Mouse (Mus musculus) intestine, embryonic 14.5 days (tissue): Measurements from ENCODE around the gene Kti12. TPM values are rescaled to one million over a fixed set of nuclear protein-coding genes. Genes with fewer than 3 reads are reported as not detected.

ENCODE experiments used
- ATAC-seq: fragments of 200-750 bp; cut with Nextera tagmentation; replicated peaks from 2 replicates; pipeline ENCODE4 v1.8.0; 2017; ENCODE audit warnings: low read depth, moderate number of reproducible peaks, moderate TSS enrichment, moderate library complexity; ENCODE audit not compliant: low FRiP score, low TSS enrichment
- DNase-seq: peaks from one replicate; pipeline ENCODE4 v3.0.0-alpha.2; 2018; ENCODE audit warnings: low spot score
- H3K27ac ChIP-seq: fragments of 300-500 bp; sonication (generic); 2 replicates; pipeline ENCODE4 v1.5.1; 2014; ENCODE audit warnings: low read depth, mild to moderate bottlenecking, control low read depth
- H3K27me3 ChIP-seq: fragments of 300-500 bp; sonication (generic); replicated peaks from 2 replicates; pipeline ENCODE4 v1.6.1; 2014; ENCODE audit warnings: low read length, control low read depth; ENCODE audit not compliant: control insufficient read depth, insufficient read depth
- H3K36me3 ChIP-seq: fragments of 300-500 bp; sonication (generic); 2 replicates; pipeline ENCODE4 v1.6.1; 2014; ENCODE audit warnings: low read length, control low read depth; ENCODE audit not compliant: control insufficient read depth, insufficient read depth
- H3K4me1 ChIP-seq: fragments of 300-500 bp; sonication (generic); replicated peaks from 2 replicates; pipeline ENCODE4 v1.6.1; 2014; ENCODE audit warnings: low read length, control low read depth, mixed read lengths; ENCODE audit not compliant: control insufficient read depth, insufficient read depth
- H3K4me2 ChIP-seq: fragments of 300-500 bp; sonication (generic); 2 replicates; pipeline ENCODE4 v1.6.1; 2014; ENCODE audit warnings: low read length
- H3K4me3 ChIP-seq: fragments of 300-500 bp; sonication (generic); 2 replicates; pipeline ENCODE4 v1.5.1; 2014; ENCODE audit warnings: low read depth, low read length, control low read depth, mixed read lengths
- H3K9ac ChIP-seq: fragments of 300-500 bp; sonication (generic); 2 replicates; pipeline ENCODE4 v1.6.1; 2014; ENCODE audit warnings: mild to moderate bottlenecking, low read length
- H3K9me3 ChIP-seq: fragments of 300-500 bp; sonication (generic); 2 replicates; pipeline ENCODE4 v1.6.1; 2016; ENCODE audit warnings: low read length, control low read depth; ENCODE audit not compliant: control insufficient read depth
- WGBS: fragments of 180-500 bp; shearing (Covaris S2); extraction: QIAGEN DNeasy Blood & Tissue Kit; methylation state at CpG from one replicate; pipeline ENCODE4 v1.1.7; 2014; 5-methylcytosine and 5-hydroxymethylcytosine counted together
- polyA plus RNA-seq: library from polyadenylated mRNA; unstranded; fragments of >200 nt; fragmentation: Nextera tagmentation; extraction: Ambion mirVana; gene quantifications from 2 replicates; pipeline ENCODE4 v1.2.1, GENCODE M21; 2014

Kti12 gene
- polyA plus RNA-seq, 1 experiment from 2014 or later: 60.5 TPM

- ATAC-seq (no peak), DNase-seq (no peak)
- Histone ChIP-seq H3K27me3 (no peaks in the 10 kb centered on the region), H3K4me3 (no peak overlapping the region), H3K36me3 (no peaks in the 10 kb centered on the region), H3K9me3 (no peaks in the 10 kb centered on the region), H3K27ac (no peak overlapping the region), H3K4me1 (peaks cover under 1% of the 10 kb centered on the region; the same call in 1 of the 2 replicates), H3K4me2 (no peak overlapping the region), H3K9ac (no peak overlapping the region)
Measured at GRCm38 (mm10) chr4:108843336-108843735, 4.2 kb upstream of the Kti12 start.

GRCm38 (mm10) chr4:108845824-108846569 lies 1.6 kb upstream of the Kti12 start:
- H3K36me3 ChIP-seq: peaks cover 12% of the 10 kb centered on the region; the same call in 1 of the 2 replicates
- no peak overlapping the region for H3K4me2 ChIP-seq
- no peak overlapping the region for H3K4me3 ChIP-seq
- no peaks in the 10 kb centered on the region for H3K9me3 ChIP-seq
- H3K4me1 ChIP-seq: peaks cover 13% of the 10 kb centered on the region
- no peak for DNase-seq
- no peaks in the 10 kb centered on the region for H3K27me3 ChIP-seq
- no peak overlapping the region for H3K9ac ChIP-seq
- ATAC-seq: no peak
- peak overlapping the region; percentile 54 for H3K27ac ChIP-seq
- WGBS: 53% methylated on average over 5 of the region's 5 CpGs

- H3K4me2 ChIP-seq: peak within 1 kb of the TSS; percentile 92
- no peaks in the 10 kb centered on the region for H3K27me3 ChIP-seq
- H3K9me3 ChIP-seq: no peaks in the 10 kb centered on the region
- H3K4me1 ChIP-seq: peaks cover 13% of the 10 kb centered on the region
- H3K36me3 ChIP-seq: peaks cover 21% of the 10 kb centered on the region; the same call in 1 of the 2 replicates
- H3K9ac ChIP-seq: peak within 1 kb of the TSS; percentile 90
- 7% methylated on average over 20 of the region's 20 CpGs for WGBS
- H3K27ac ChIP-seq: peak within 1 kb of the TSS; percentile 89
- H3K4me3 ChIP-seq: peak within 1 kb of the TSS; percentile 94
- no peak for DNase-seq
- no peak for ATAC-seq
Measured at GRCm38 (mm10) chr4:108848505-108848848, 892 bp downstream of the Kti12 start, which contains the start of gene A730015C16Rik. A730015C16Rik (minus strand) TSS chr4:108848619.

- ATAC-seq (no peak), DNase-seq (no peak)
- no peak overlapping the region for H3K4me3 ChIP-seq
- H3K4me1 ChIP-seq: no peaks in the 10 kb centered on the region
- H3K9ac ChIP-seq: no peak overlapping the region
- 77% methylated on average over 7 of the region's 7 CpGs for WGBS
- no peaks in the 10 kb centered on the region for H3K9me3 ChIP-seq
- H3K36me3 ChIP-seq: peaks cover 21% of the 10 kb centered on the region
- H3K4me2 ChIP-seq: no peak overlapping the region
- H3K27ac ChIP-seq: no peak overlapping the region
- no peaks in the 10 kb centered on the region for H3K27me3 ChIP-seq
Measured at GRCm38 (mm10) chr4:108866806-108867205, 19.2 kb downstream of the Kti12 start.

- no peak overlapping the region for H3K27ac ChIP-seq
- H3K9ac ChIP-seq: no peak overlapping the region
- no peaks in the 10 kb centered on the region for H3K4me1 ChIP-seq
- H3K9me3 ChIP-seq: no peaks in the 10 kb centered on the region
- ATAC-seq (peak; percentile 74; the same call in 1 of the 2 replicates), DNase-seq (peak; percentile 94)
- no peak overlapping the region for H3K4me3 ChIP-seq
- H3K27me3 ChIP-seq: no peaks in the 10 kb centered on the region
- WGBS: 35% methylated on average over 10 of the region's 10 CpGs
- H3K4me2 ChIP-seq: no peak overlapping the region
- H3K36me3 ChIP-seq: no peaks in the 10 kb centered on the region
Measured at GRCm38 (mm10) chr4:108869730-108870374, 22.3 kb downstream of the Kti12 start.

- no peaks in the 10 kb centered on the region for H3K27me3 ChIP-seq
- H3K9ac ChIP-seq: no peak overlapping the region
- no peaks in the 10 kb centered on the region for H3K4me1 ChIP-seq
- ATAC-seq (no peak), DNase-seq (no peak)
- no peaks in the 10 kb centered on the region for H3K36me3 ChIP-seq
- no peak overlapping the region for H3K4me3 ChIP-seq
- H3K4me2 ChIP-seq: no peak overlapping the region
- no peaks in the 10 kb centered on the region for H3K9me3 ChIP-seq
- no peak overlapping the region for H3K27ac ChIP-seq
- WGBS: 86% methylated on average over 5 of the region's 5 CpGs
Measured at GRCm38 (mm10) chr4:108873746-108874145, 26.2 kb downstream of the Kti12 start.

- no peaks in the 10 kb centered on the region for H3K4me1 ChIP-seq
- H3K27ac ChIP-seq: no peak overlapping the region
- no peaks in the 10 kb centered on the region for H3K36me3 ChIP-seq
- H3K4me3 ChIP-seq: no peak overlapping the region
- no peaks in the 10 kb centered on the region for H3K27me3 ChIP-seq
- no peaks in the 10 kb centered on the region for H3K9me3 ChIP-seq
- 78% methylated on average over 6 of the region's 6 CpGs for WGBS
- DNase-seq: no peak
- ATAC-seq: no peak
- H3K9ac ChIP-seq: no peak overlapping the region
- no peak overlapping the region for H3K4me2 ChIP-seq
Measured at GRCm38 (mm10) chr4:108877901-108878300, 30.3 kb downstream of the Kti12 start.

- WGBS: under 1% methylated on average over 46 of the region's 46 CpGs
Measured at GRCm38 (mm10) chr4:108878963-108879822, 31.6 kb downstream of the Kti12 start, which contains the start of gene Rab3b. Rab3b (plus strand) TSS chr4:108879063.

More at GRCm38 (mm10) chr4:108878963-108879822, 31.6 kb downstream of the Kti12 start, which contains the start of gene Rab3b:
- peak; percentile 92 for ATAC-seq
- no peaks in the 10 kb centered on the region for H3K9me3 ChIP-seq
- H3K4me2 ChIP-seq: peak within 1 kb of the TSS; percentile 92
- H3K4me3 ChIP-seq: peak within 1 kb of the TSS; percentile 53
- H3K4me1 ChIP-seq: no peaks in the 10 kb centered on the region
- DNase-seq: peak; percentile 83
- peak within 1 kb of the TSS; percentile 34 for H3K9ac ChIP-seq
- no peaks in the 10 kb centered on the region for H3K27me3 ChIP-seq
- H3K27ac ChIP-seq: no peak within 1 kb of the TSS
- no peaks in the 10 kb centered on the region for H3K36me3 ChIP-seq
